Mouse (Mus musculus) right cerebral cortex, postnatal 4 days (tissue): Measurements from ENCODE around the gene Prom2.

Source experiments
- DNase-seq: peaks from one replicate; pipeline ENCODE4 v3.0.0-alpha.2; 2022

The Prom2 gene

DNA sequence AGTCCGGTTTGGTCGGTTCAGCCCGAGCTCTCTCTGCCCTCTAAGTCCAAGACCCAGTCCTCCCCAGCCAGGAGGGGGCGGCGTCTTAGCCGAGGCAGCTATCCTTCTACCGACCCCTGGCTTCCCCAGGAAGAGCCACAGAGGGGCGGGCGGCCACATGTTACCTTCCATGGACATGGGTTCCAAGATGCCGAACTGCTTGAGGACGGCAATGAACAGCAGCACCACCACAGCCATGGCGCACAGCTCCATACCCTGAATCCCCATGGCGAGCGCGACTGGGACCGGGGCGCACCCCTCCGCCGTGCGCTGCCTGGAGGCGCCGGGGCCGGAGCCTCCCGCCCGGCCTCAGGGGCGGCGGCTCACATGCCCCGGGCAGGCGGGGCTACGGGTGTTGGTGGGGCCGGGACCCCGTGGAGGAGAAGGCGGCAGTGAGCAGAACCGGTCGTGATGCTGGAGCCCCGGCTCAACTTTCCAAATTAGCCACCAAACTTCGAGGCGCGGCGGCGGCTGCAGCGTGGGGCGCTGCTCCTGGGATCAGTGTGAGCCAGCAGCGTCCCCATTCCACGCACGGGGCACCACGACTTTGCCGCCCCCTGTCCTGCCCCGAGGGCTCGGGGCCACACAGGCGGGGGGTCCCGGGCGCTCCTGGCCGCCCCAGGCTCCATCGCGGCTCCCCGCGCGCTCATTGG is 59.3 kb downstream of the Prom2 start:
- no peak for DNase-seq

GRCm38 (mm10) chr2:127479763-127480162 is 61.5 kb downstream of the Prom2 start:
- no peak for DNase-seq

- DNase-seq, result no peak
These were observed 62.1 kb downstream of the Prom2 start for GRCm38 (mm10) chr2:127479210-127479609.
